Mouse (Mus musculus): Measurements from ENCODE around the gene Cd2ap. TPM values are rescaled to one million over a fixed set of nuclear protein-coding genes. Genes with fewer than 3 reads are reported as not detected.
"Not testable (repeated sequence)": the region's sequence is repeated elsewhere in the genome, so short reads cannot be mapped to it uniquely, and the experiment has no call there.

Cd2ap gene
- polyA plus RNA-seq, 1 experiment from 2014 or later = 8.9 TPM

- no peak overlapping the region for H3K9ac ChIP-seq (replicated peaks)
- no peaks in the 10 kb centered on the region for H3K36me3 ChIP-seq (replicated peaks; ENCODE audit: insufficient read depth, low read length)
- H3K4me2 ChIP-seq (ENCODE audit: low read depth, low read length) = 0 out of 2 replicates have a peak overlapping the region, but pooled peaks have one; percentile 16
- no peak overlapping the region for H3K27ac ChIP-seq (ENCODE audit: low read depth)
- no peaks in the 10 kb centered on the region for H3K27me3 ChIP-seq (ENCODE audit: insufficient read depth, low read length)
- ATAC-seq (peak; percentile 65), DNase-seq (no peak)
- H3K9me3 ChIP-seq (ENCODE audit: low read length) = no peaks in the 10 kb centered on the region
- no peak overlapping the region for H3K4me3 ChIP-seq (ENCODE audit: low read depth, low read length)
- H3K4me1 ChIP-seq (ENCODE audit: insufficient read depth) = peaks cover 6% of the 10 kb centered on the region; the same call in 1 of the 2 replicates
- WGBS (ENCODE audit: insufficient replicate concordance) = 57% methylated on average over 9 of the region's 9 CpGs
- TF ChIP-seq EP300 (IDR thresholded peaks at IDR 0.05; ENCODE audit: low read depth) (no peak), CTCF (IDR thresholded peaks at IDR 0.05; ENCODE audit: low read depth) (no peak)
Observed at GRCm38 (mm10) chr17:42909376-42909775, 32.9 kb upstream of the Cd2ap start.

GRCm38 (mm10) chr17:42908744-42909370 lies 32.4 kb upstream of the Cd2ap start:
- Histone ChIP-seq H3K4me3 (ENCODE audit: low read depth, low read length) (no peak overlapping the region), H3K27me3 (ENCODE audit: insufficient read depth, low read length) (no peaks in the 10 kb centered on the region), H3K9me3 (ENCODE audit: low read length) (no peaks in the 10 kb centered on the region), H3K4me1 (ENCODE audit: insufficient read depth) (peaks cover 6% of the 10 kb centered on the region; the same call in 1 of the 2 replicates), H3K9ac (replicated peaks) (no peak overlapping the region), H3K4me2 (ENCODE audit: low read depth, low read length) (peak overlapping the region; percentile 16; the same call in 1 of the 2 replicates), H3K27ac (ENCODE audit: low read depth) (no peak overlapping the region), H3K36me3 (replicated peaks; ENCODE audit: insufficient read depth, low read length) (no peaks in the 10 kb centered on the region)
- ATAC-seq (peak; percentile 77), DNase-seq (no peak)
- WGBS (ENCODE audit: insufficient replicate concordance) = 41% methylated on average over 9 of the region's 9 CpGs
- TF ChIP-seq CTCF (IDR thresholded peaks at IDR 0.05; ENCODE audit: low read depth) = no peak
- no peak for TF ChIP-seq EP300 (IDR thresholded peaks at IDR 0.05; ENCODE audit: low read depth)

- no peak for TF ChIP-seq EP300 (IDR thresholded peaks at IDR 0.05; ENCODE audit: low read depth)
- TF ChIP-seq CTCF (IDR thresholded peaks at IDR 0.05; ENCODE audit: low read depth) = no peak
- no peak overlapping the region for H3K9ac ChIP-seq (replicated peaks)
- no peaks in the 10 kb centered on the region for H3K36me3 ChIP-seq (replicated peaks; ENCODE audit: insufficient read depth, low read length)
- H3K4me1 ChIP-seq (ENCODE audit: insufficient read depth) = peaks cover 6% of the 10 kb centered on the region; the same call in 1 of the 2 replicates
- H3K27ac ChIP-seq (ENCODE audit: low read depth) = no peak overlapping the region
- no peak for ATAC-seq
- DNase-seq = no peak
- no peak overlapping the region for H3K4me2 ChIP-seq (ENCODE audit: low read depth, low read length)
- no peaks in the 10 kb centered on the region for H3K9me3 ChIP-seq (ENCODE audit: low read length)
- WGBS (ENCODE audit: insufficient replicate concordance) = 64% methylated on average over 3 of the region's 3 CpGs
- no peak overlapping the region for H3K4me3 ChIP-seq (ENCODE audit: low read depth, low read length)
- H3K27me3 ChIP-seq (ENCODE audit: insufficient read depth, low read length) = no peaks in the 10 kb centered on the region
Observed at GRCm38 (mm10) chr17:42908136-42908535, 31.7 kb upstream of the Cd2ap start.

GRCm38 (mm10) chr17:42906456-42906855 lies 30.0 kb upstream of the Cd2ap start:
- H3K36me3 ChIP-seq (replicated peaks; ENCODE audit: insufficient read depth, low read length); H3K27me3 ChIP-seq (ENCODE audit: insufficient read depth, low read length); H3K4me2 ChIP-seq (ENCODE audit: low read depth, low read length); H3K4me3 ChIP-seq (ENCODE audit: low read depth, low read length); H3K9me3 ChIP-seq (ENCODE audit: low read length); H3K9ac ChIP-seq (replicated peaks); H3K27ac ChIP-seq (ENCODE audit: low read depth); ATAC-seq; DNase-seq; H3K4me1 ChIP-seq (ENCODE audit: insufficient read depth): not testable (repeated sequence)
- 87% methylated on average over 1 of the region's 1 CpGs for WGBS (ENCODE audit: insufficient replicate concordance)

- DNase-seq (no peak), ATAC-seq (no peak)
- Histone ChIP-seq H3K4me2 (ENCODE audit: low read depth, low read length) (no peak overlapping the region), H3K4me1 (ENCODE audit: insufficient read depth) (0 out of 2 replicates have a peak, but pooled peaks cover 1% of the 10 kb centered on the region), H3K4me3 (ENCODE audit: low read depth, low read length) (no peak overlapping the region), H3K27me3 (ENCODE audit: insufficient read depth, low read length) (no peaks in the 10 kb centered on the region), H3K9me3 (ENCODE audit: low read length) (no peaks in the 10 kb centered on the region), H3K27ac (ENCODE audit: low read depth) (no peak overlapping the region), H3K36me3 (replicated peaks; ENCODE audit: insufficient read depth, low read length) (no peaks in the 10 kb centered on the region), H3K9ac (replicated peaks) (no peak overlapping the region)
- 71% methylated on average over 6 of the region's 6 CpGs for WGBS (ENCODE audit: insufficient replicate concordance)
- TF ChIP-seq EP300 (IDR thresholded peaks at IDR 0.05; ENCODE audit: low read depth) (no peak), CTCF (IDR thresholded peaks at IDR 0.05; ENCODE audit: low read depth) (no peak)
Observed at GRCm38 (mm10) chr17:42905919-42906318, 29.5 kb upstream of the Cd2ap start.

- TF ChIP-seq CTCF (IDR thresholded peaks at IDR 0.05; ENCODE audit: low read depth) = no peak
- no peak for TF ChIP-seq EP300 (IDR thresholded peaks at IDR 0.05; ENCODE audit: low read depth)
- H3K9ac ChIP-seq (replicated peaks) = no peak overlapping the region
- H3K4me2 ChIP-seq (ENCODE audit: low read depth, low read length) = no peak overlapping the region
- no peak overlapping the region for H3K27ac ChIP-seq (ENCODE audit: low read depth)
- H3K27me3 ChIP-seq (ENCODE audit: insufficient read depth, low read length) = no peaks in the 10 kb centered on the region
- H3K9me3 ChIP-seq (ENCODE audit: low read length) = peaks cover 5% of the 10 kb centered on the region; the same call in 1 of the 2 replicates
- DNase-seq (no peak), ATAC-seq (no peak)
- H3K36me3 ChIP-seq (replicated peaks; ENCODE audit: insufficient read depth, low read length) = no peaks in the 10 kb centered on the region
- H3K4me1 ChIP-seq (ENCODE audit: insufficient read depth) = no peaks in the 10 kb centered on the region
- no peak overlapping the region for H3K4me3 ChIP-seq (ENCODE audit: low read depth, low read length)
- 51% methylated on average over 2 of the region's 2 CpGs for WGBS (ENCODE audit: insufficient replicate concordance)
Observed at GRCm38 (mm10) chr17:42900795-42901194, 24.3 kb upstream of the Cd2ap start.

Measured in liver, postnatal 0 days (tissue).